Mouse (Mus musculus) liver, embryonic 14.5 days (tissue): Measurements from ENCODE around the gene Plpp4. TPM values are rescaled to one million over a fixed set of nuclear protein-coding genes. Genes with fewer than 3 reads are reported as not detected.

Source experiments
- ATAC-seq: fragments of 200-750 bp; cut with Nextera tagmentation; 2 replicates; pipeline ENCODE4 v1.8.0; 2017; ENCODE audit warnings: moderate number of reproducible peaks, mild to moderate bottlenecking, moderate library complexity; ENCODE audit not compliant: insufficient read depth
- DNase-seq, 3 experiments: peaks; one replicate each; pipeline ENCODE4 v3.0.0-alpha.2; 2012 to 2013; ENCODE audit warnings: low read depth in 3 of 3, low spot score in 3 of 3
- H3K27ac ChIP-seq: fragments of 300-500 bp; sonication (generic); 2 replicates; pipeline ENCODE4 v1.5.1; 2014; ENCODE audit warnings: moderate library complexity, mild to moderate bottlenecking, control low read depth, inconsistent platforms
- H3K27me3 ChIP-seq: fragments of 300-500 bp; sonication (generic); 2 replicates; pipeline ENCODE4 v1.6.1; 2014; ENCODE audit warnings: mild to moderate bottlenecking, low read length, moderate library complexity; ENCODE audit not compliant: control insufficient read depth, insufficient read depth
- H3K36me3 ChIP-seq: fragments of 300-500 bp; sonication (generic); replicated peaks from 2 replicates; pipeline ENCODE4 v1.6.1; 2014; ENCODE audit warnings: low read depth; ENCODE audit not compliant: control insufficient read depth, insufficient read depth
- H3K4me1 ChIP-seq, 2 experiments: fragments of 200-500 bp in 1 of 2; fragments of 300-500 bp in 1 of 2; sonication (generic) in 1 of 2; replicated peaks; 2 replicates each; pipeline ENCODE4 v1.6.1; 2012 to 2014; ENCODE audit warnings: antibody characterized with exemption in 1 of 2, inconsistent platforms in 1 of 2, low read length in 1 of 2; ENCODE audit not compliant: control insufficient read depth in 2 of 2, insufficient read depth in 2 of 2
- H3K4me2 ChIP-seq: fragments of 300-500 bp; sonication (generic); 2 replicates; pipeline ENCODE4 v1.6.1; 2014; ENCODE audit warnings: low read depth, mild to moderate bottlenecking, control low read depth, moderate library complexity
- H3K4me3 ChIP-seq, 2 experiments: fragments of 200-500 bp in 1 of 2; fragments of 300-500 bp in 1 of 2; sonication (generic) in 1 of 2; 2 replicates each; pipeline ENCODE4 v1.5.1; 2012 to 2014; ENCODE audit warnings: low read depth in 2 of 2, low read length in 2 of 2, mild to moderate bottlenecking in 2 of 2, control low read depth in 1 of 2, inconsistent platforms in 1 of 2, moderate library complexity in 1 of 2; ENCODE audit not compliant: insufficient read depth in 1 of 2
- H3K9ac ChIP-seq: fragments of 300-500 bp; sonication (generic); replicated peaks from 2 replicates; pipeline ENCODE4 v1.6.1; 2014; ENCODE audit warnings: mild to moderate bottlenecking, control low read depth, moderate library complexity
- H3K9me3 ChIP-seq: fragments of 300-500 bp; sonication (generic); 2 replicates; pipeline ENCODE4 v1.6.1; 2016; ENCODE audit warnings: low read length, mixed read lengths; ENCODE audit not compliant: control insufficient read depth
- CTCF ChIP-seq: IDR thresholded peaks from 2 replicates; pipeline ENCODE4 v1.5.1; 2016; ENCODE audit warnings: antibody characterized with exemption, low read depth, control low read depth
- EP300 ChIP-seq: IDR thresholded peaks from 2 replicates; pipeline ENCODE4 v1.6.1; 2016; ENCODE audit warnings: antibody characterized with exemption, low read depth
- WGBS: fragments of 180-500 bp; shearing (Covaris S2); extraction: QIAGEN DNeasy Blood & Tissue Kit; methylation state at CpG from one replicate; pipeline ENCODE4 v1.1.7; 2014; ENCODE audit not compliant: insufficient replicate concordance; 5-methylcytosine and 5-hydroxymethylcytosine counted together
- polyA plus RNA-seq, 2 experiments: library from polyadenylated mRNA; depleted of rRNA in 1 of 2; stranded (reverse) in 1 of 2; unstranded in 1 of 2; fragments of >200 nt; fragmentation: Nextera tagmentation in 1 of 2; extraction: Ambion mirVana in 1 of 2; gene quantifications; 2 replicates each; pipeline versions ENCODE4 v1.2.1 to v1.2.3; 2012 to 2014

The Plpp4 gene
- polyA plus RNA-seq, 2 experiments, result 0.03 TPM; not detected in 1

GRCm38 (mm10) chr7:129235410-129235809, 21.4 kb upstream of the Plpp4 start:
- H3K4me3 ChIP-seq, result no peak overlapping the region
- DNase-seq (no peak), ATAC-seq (no peak)
- no peaks in the 10 kb centered on the region for H3K36me3 ChIP-seq
- no peak overlapping the region for H3K27ac ChIP-seq
- no peaks in the 10 kb centered on the region for H3K27me3 ChIP-seq
- H3K4me2 ChIP-seq, result no peak overlapping the region
- WGBS, result 42% methylated on average over 2 of the region's 2 CpGs
- no peaks in the 10 kb centered on the region for H3K9me3 ChIP-seq
- TF ChIP-seq EP300, result no peak
- TF ChIP-seq CTCF, result peak; percentile 41; the same call in 1 of the 2 replicates
- H3K9ac ChIP-seq, result no peak overlapping the region
- no peaks in the 10 kb centered on the region for H3K4me1 ChIP-seq

GRCm38 (mm10) chr7:129235995-129236394, 20.8 kb upstream of the Plpp4 start:
- Histone ChIP-seq H3K27me3 (no peaks in the 10 kb centered on the region), H3K4me2 (no peak overlapping the region), H3K4me3 (no peak overlapping the region), H3K36me3 (no peaks in the 10 kb centered on the region), H3K9me3 (no peaks in the 10 kb centered on the region), H3K9ac (no peak overlapping the region), H3K4me1 (no peaks in the 10 kb centered on the region), H3K27ac (no peak overlapping the region)
- ATAC-seq (no peak), DNase-seq (no peak)
- 43% methylated on average over 5 of the region's 5 CpGs for WGBS
- TF ChIP-seq EP300 (no peak), CTCF (no peak)

DNA sequence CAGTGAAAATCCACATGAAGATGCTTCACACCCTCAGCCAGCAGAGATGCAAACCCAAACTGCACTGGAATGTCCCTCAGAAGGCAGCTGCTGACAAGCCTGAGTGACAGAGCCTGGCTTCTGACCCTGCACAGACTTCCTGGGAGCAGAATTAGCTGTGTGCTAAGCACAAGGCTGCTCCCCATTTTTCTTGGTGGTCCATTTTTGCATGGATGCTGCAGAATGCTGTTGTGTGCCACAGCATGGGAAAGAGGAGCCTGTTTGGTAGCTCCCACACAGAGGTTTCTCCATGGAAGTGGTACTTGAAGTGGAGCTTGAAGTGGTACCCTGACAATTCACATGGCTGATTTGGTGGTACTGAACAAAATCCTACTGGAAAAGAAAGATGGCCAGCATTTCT, 5.8 kb upstream of the Plpp4 start:
- no peak for DNase-seq
- no peak overlapping the region for H3K9ac ChIP-seq

DNA sequence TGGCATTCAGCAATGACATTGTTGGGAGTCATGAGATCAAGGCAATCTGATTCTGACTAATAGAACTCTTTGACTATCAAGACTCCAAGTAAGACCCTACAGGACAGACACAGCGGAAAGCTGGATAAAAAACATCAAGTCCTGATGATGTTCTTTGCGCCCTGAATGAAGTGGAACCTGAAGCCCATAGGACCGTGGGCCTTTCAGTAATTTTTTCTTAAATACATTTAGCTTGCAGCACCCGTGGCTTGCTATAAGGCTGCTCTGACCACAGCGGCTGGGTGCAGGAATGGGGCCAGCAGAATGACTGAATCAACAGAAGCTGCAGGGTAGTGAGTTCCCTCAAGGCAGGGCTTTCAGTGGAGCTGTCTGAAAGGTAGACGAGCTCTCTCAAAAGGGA, 3.4 kb upstream of the Plpp4 start:
- DNase-seq, result no peak
- H3K4me2 ChIP-seq, result no peak overlapping the region
- ATAC-seq, result no peak
- no peak overlapping the region for H3K9ac ChIP-seq
- H3K9me3 ChIP-seq, result no peaks in the 10 kb centered on the region
- WGBS, result 57% methylated on average over 6 of the region's 6 CpGs
- peaks cover 20% of the 10 kb centered on the region for H3K27me3 ChIP-seq
- TF ChIP-seq CTCF, result no peak
- TF ChIP-seq EP300, result no peak
- no peaks in the 10 kb centered on the region for H3K36me3 ChIP-seq
- H3K4me1 ChIP-seq, result no peaks in the 10 kb centered on the region
- H3K27ac ChIP-seq, result no peak overlapping the region
- H3K4me3 ChIP-seq, result no peak overlapping the region

More for the DNA sequence above, 5.8 kb upstream of the Plpp4 start:
- Histone ChIP-seq H3K36me3 (no peaks in the 10 kb centered on the region), H3K4me2 (no peak overlapping the region), H3K27ac (no peak overlapping the region), H3K9me3 (no peaks in the 10 kb centered on the region), H3K4me1 (no peaks in the 10 kb centered on the region), H3K27me3 (peaks cover 2% of the 10 kb centered on the region), H3K4me3 (no peak overlapping the region)
- no peak for TF ChIP-seq CTCF
- TF ChIP-seq EP300, result no peak
- no peak for ATAC-seq

- H3K4me2 ChIP-seq, result no peak overlapping the region
- no peak for DNase-seq
- no peak overlapping the region for H3K27ac ChIP-seq
- H3K4me3 ChIP-seq, result no peak overlapping the region
- no peaks in the 10 kb centered on the region for H3K36me3 ChIP-seq
- ATAC-seq, result no peak
- H3K4me1 ChIP-seq, result no peaks in the 10 kb centered on the region
- TF ChIP-seq CTCF, result no peak
- 70% methylated on average over 1 of the region's 1 CpGs for WGBS
- H3K9ac ChIP-seq, result no peak overlapping the region
- H3K27me3 ChIP-seq, result peaks cover 20% of the 10 kb centered on the region
- no peaks in the 10 kb centered on the region for H3K9me3 ChIP-seq
Measured at GRCm38 (mm10) chr7:129254126-129254525, 2.7 kb upstream of the Plpp4 start.
